Mouse (Mus musculus): ENCODE data around the gene Ipp.

DNA sequence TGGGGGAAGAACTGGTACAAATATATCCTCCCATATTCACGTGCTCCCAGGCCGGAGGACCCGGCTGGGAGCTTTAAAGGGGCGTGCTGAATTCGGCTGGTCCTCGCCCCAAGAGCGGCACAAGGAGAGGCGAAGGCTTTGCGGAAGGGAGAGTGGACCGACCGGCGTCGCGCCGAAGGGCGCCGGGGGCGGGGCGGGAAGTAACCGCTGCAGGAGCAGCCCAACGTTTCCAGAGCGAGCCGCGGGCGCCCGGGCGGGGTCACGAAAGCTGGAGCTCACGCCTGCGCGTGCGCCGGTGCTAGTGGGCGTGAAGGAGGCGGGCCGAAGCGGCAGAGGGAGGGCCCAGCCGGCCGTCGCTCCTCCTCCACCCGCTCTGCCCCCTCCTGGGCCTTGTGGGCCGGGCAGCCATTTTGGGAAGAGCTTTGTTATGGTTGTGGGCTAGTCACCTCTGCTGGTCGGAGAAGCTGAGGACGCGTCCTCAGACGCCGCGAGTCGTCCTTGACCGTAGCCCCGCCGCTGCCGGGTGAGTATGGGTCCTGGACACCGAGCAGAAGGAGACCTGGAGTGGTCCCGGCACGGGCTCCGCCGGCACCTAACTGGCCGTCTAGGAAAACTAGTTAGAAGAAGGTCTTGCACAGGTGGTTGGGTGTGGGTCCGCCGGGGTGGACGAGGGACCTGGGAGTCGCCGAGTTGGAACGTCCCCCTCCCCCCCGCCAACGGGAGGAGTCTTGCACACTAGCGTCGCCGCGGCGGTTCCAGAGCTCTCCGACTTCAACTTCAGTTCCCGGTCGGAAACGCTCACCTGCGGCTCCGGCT lies 50.2 kb downstream of the Ipp start, which contains the start of gene Gpbp1l1:
- TF ChIP-seq CTCF (IDR thresholded peaks at IDR 0.05 in 2 of 3, conservative IDR thresholded peaks at IDR 0.05 in 1 of 3; ENCODE audit: control insufficient read depth in 1 of 3, insufficient read depth in 1 of 3, low read depth in 2 of 3, low read length in 3 of 3, poor library complexity in 1 of 3, severe bottlenecking in 1 of 3) (no peak), TCF12 (IDR thresholded peaks at IDR 0.05; ENCODE audit: low read depth, low read length) (peak; percentile 48; the same call in 1 of the 2 replicates), BHLHE40 (IDR thresholded peaks at IDR 0.05; ENCODE audit: borderline replicate concordance, low read depth, low read length) (no peak), GATA1 (IDR thresholded peaks at IDR 0.05; ENCODE audit: low read depth, low read length) (no peak), EP300 (IDR thresholded peaks at IDR 0.05; ENCODE audit: low read depth in 1 of 2, low read length in 2 of 2) (no peak), E2F4 (IDR thresholded peaks at IDR 0.05; ENCODE audit: borderline replicate concordance, low read depth, low read length) (no peak), MAFK (IDR thresholded peaks at IDR 0.05; ENCODE audit: borderline replicate concordance, low read depth, low read length) (no peak), ELF1 (IDR thresholded peaks at IDR 0.05; ENCODE audit: low read depth, low read length) (peak; percentile 68; the same call in 1 of the 2 replicates), ZKSCAN1 (IDR thresholded peaks at IDR 0.05; ENCODE audit: low read depth, low read length) (no peak), POLR2A (IDR thresholded peaks at IDR 0.05; ENCODE audit: control insufficient read depth in 1 of 2, insufficient read depth in 1 of 2, low read depth in 1 of 2, low read length in 2 of 2, poor library complexity in 1 of 2) (peak; percentile 10 to 91; a peak in 3 of 4 replicates), CHD2 (IDR thresholded peaks at IDR 0.05; ENCODE audit: low read length) (no peak), MEF2A (IDR thresholded peaks at IDR 0.05; ENCODE audit: extremely low read depth, insufficient replicate concordance, low read depth, low read length, poor library complexity, severe bottlenecking) (no peak), JUND (IDR thresholded peaks at IDR 0.05; ENCODE audit: low read depth, low read length) (no peak), ZC3H11A (IDR thresholded peaks at IDR 0.05; ENCODE audit: low read depth, low read length) (0 out of 2 replicates have a peak, but pooled peaks have one; percentile 21)
